ENCODE assay signal across 9 mouse cellular contexts in the genomic region with DNA sequence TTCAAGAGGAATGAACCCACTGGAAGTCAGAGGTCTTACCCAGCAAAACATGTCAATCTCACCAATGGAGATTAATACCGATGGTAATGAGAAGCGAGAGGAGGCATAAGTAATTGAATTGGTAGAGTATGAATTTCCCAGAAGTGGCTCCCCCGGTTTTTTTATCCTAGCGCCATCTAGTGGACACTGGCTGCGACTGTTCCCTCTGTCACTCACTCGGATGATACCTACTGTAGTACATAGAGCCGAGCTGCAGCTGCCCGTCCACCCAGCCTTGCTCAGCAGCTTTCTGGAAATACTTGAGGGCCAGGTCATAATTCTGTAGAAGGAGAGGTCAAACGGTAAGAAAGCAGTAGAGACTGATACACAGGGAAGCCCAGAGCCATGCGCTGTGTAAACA. TPM values are rescaled to one million over a fixed set of nuclear protein-coding genes. Genes with fewer than 3 reads are reported as not detected.
A peak's percentile ranks its signal among the peaks of the same experiment; 100 is the strongest.
DNase-seq lines count a peak whose midpoint lies in the region; ATAC-seq lines count a peak whose summit lies in the region.
"Had no signal": no experiment of that assay in that cellular context is flagged by ENCODE, and none has a peak within 500 bp of the region (broad histone marks: within the 10 kb centered on the region; RNA-seq: fewer than 3 reads in every experiment).

No protein-coding gene starts in this region.

- ATAC-seq in monocyte, adult 5-6 weeks (replicated peaks; ENCODE audit: insufficient number of reproducible peaks, low FRiP score, low TSS enrichment, poor library complexity, severe bottlenecking), result 0 out of 2 replicates have a peak, but pooled peaks have one; percentile 48

- H3K36me3 ChIP-seq in splenic B cell, adult 2 months (ENCODE audit: control insufficient read depth, insufficient read depth, low read length, poor library complexity, severe bottlenecking), result peaks cover 8% of the 10 kb centered on the region

- peak; percentile 15 to 17 for DNase-seq in urinary bladder, adult 18-20 months (ENCODE audit: low spot score in 2 of 2)
- DNase-seq in urinary bladder, adult 2 months (ENCODE audit: low spot score), result no peak
- DNase-seq in cerebellum, adult 9-11 months, result peak; percentile 21
- peak; percentile 48 for DNase-seq in gastrocnemius, postnatal 10 days
- DNase-seq in kidney, adult 9 months, result peak; percentile 55
- peak; percentile 60 for DNase-seq in liver
- peak; percentile 65 for DNase-seq in splenic B cell, adult 2 months (ENCODE audit: low read depth, low spot score)

- H3K27me3 ChIP-seq in splenic B cell, adult 2 months (ENCODE audit: control insufficient read depth, insufficient read depth, low read length, poor library complexity, severe bottlenecking), result no peaks in the 10 kb centered on the region
- H3K27me3 ChIP-seq: embryonic facial prominence, embryonic 12.5 days had no signal

RNA-seq across cellular contexts. Expression of a gene that starts 27.8 kb away (rescaled TPM):
- polyA plus RNA-seq in urinary bladder, adult 2 months (2012; rRNA removed), result 9.3 and 10.5 TPM in 2 replicates
- 10 to 100 TPM; 42.7 to 51.4 TPM for total RNA-seq in gastrocnemius, postnatal 10 days (2021)
- 8.6 to 25.7 TPM (median 13.4 TPM) in 3 replicates for total RNA-seq in monocyte, adult 5-6 weeks (2017)

RNA-seq across cellular contexts. Expression of a gene that starts 33.0 kb away (rescaled TPM):
- polyA plus RNA-seq in urinary bladder, adult 2 months (2012; rRNA removed), result 48.7 and 54.8 TPM in 2 replicates
- total RNA-seq in gastrocnemius, postnatal 10 days (2021), result 10 to 100 TPM; 46.8 to 50.4 TPM
- total RNA-seq in monocyte, adult 5-6 weeks (2017), result 76.7 to 111 TPM (median 97.7 TPM) in 3 replicates
